Mouse (Mus musculus): ENCODE results near the gene Hap1.

GRCm38 (mm10) chr11:100360175-100360574 lies 4.2 kb upstream of the Hap1 start:
- TF ChIP-seq POLR2A (IDR thresholded peaks at IDR 0.05; ENCODE audit: insufficient read depth, low read depth, low read length): no peak
- no peak for TF ChIP-seq CTCF (IDR thresholded peaks at IDR 0.05)
- no peak for TF ChIP-seq EP300 (IDR thresholded peaks at IDR 0.05; ENCODE audit: insufficient read depth, low read depth, low read length)
